Mouse (Mus musculus) C2C12 (cell line): ENCODE data around the gene Ccdc12. TPM values are rescaled to one million over a fixed set of nuclear protein-coding genes. Genes with fewer than 3 reads are reported as not detected.

Experiments
- H3K27me3 ChIP-seq: one replicate; pipeline ENCODE4 v1.6.1; 2011; ENCODE audit not compliant: control insufficient read depth, insufficient read depth, insufficient read length
- H3K36me3 ChIP-seq: one replicate; pipeline ENCODE4 v1.6.1; 2011; ENCODE audit not compliant: control insufficient read depth, insufficient read depth
- H3K4me3 ChIP-seq: one replicate; pipeline ENCODE4 v1.5.1; 2011; ENCODE audit warnings: mild to moderate bottlenecking, control low read depth; ENCODE audit not compliant: poor library complexity, insufficient read depth, severe bottlenecking
- H3K79me2 ChIP-seq: one replicate; pipeline ENCODE4 v1.6.1; 2011; ENCODE audit not compliant: control insufficient read depth, insufficient read depth
- H3K79me3 ChIP-seq: one replicate; pipeline ENCODE4 v1.6.1; 2011; ENCODE audit warnings: low read depth, control low read depth
- H3ac ChIP-seq: one replicate; pipeline ENCODE3; 2011; ENCODE audit warnings: low read depth; ENCODE audit not compliant: control insufficient read depth, insufficient read length
- CEBPB ChIP-seq: IDR thresholded peaks from one replicate; pipeline ENCODE4 v1.6.1; 2011; ENCODE audit warnings: low read depth, mild to moderate bottlenecking, control low read depth, moderate library complexity
- CTCF ChIP-seq: IDR thresholded peaks from one replicate; pipeline ENCODE4 v1.5.1; 2011; ENCODE audit not compliant: control insufficient read depth, insufficient read depth, insufficient read length
- FOSL1 ChIP-seq: IDR thresholded peaks from one replicate; pipeline ENCODE4 v1.8.0; 2011; ENCODE audit warnings: mild to moderate bottlenecking, low read length; ENCODE audit not compliant: poor library complexity, insufficient read depth, severe bottlenecking
- MAX ChIP-seq: IDR thresholded peaks from one replicate; pipeline ENCODE4 v1.6.1; 2011; ENCODE audit warnings: mild to moderate bottlenecking, control low read depth
- MYOD1 ChIP-seq: IDR thresholded peaks from one replicate; pipeline ENCODE4 v1.6.1; 2011; ENCODE audit warnings: low read depth; ENCODE audit not compliant: control insufficient read depth, insufficient read length
- MYOG ChIP-seq: IDR thresholded peaks from one replicate; pipeline ENCODE4 v1.6.1; 2011; ENCODE audit not compliant: control insufficient read depth, insufficient read length; ENCODE audit errors: extremely low read depth
- USF1 ChIP-seq: IDR thresholded peaks from one replicate; pipeline ENCODE4 v1.6.1; 2011; ENCODE audit warnings: low read depth, mild to moderate bottlenecking, control low read depth, moderate library complexity
- polyA plus RNA-seq: library from polyadenylated mRNA; unstranded; fragments of >200 nt; fragmentation: generic; extraction: Trizol; gene quantifications from one replicate; pipeline ENCODE4 v1.2.1, GENCODE M21; 2012; ENCODE audit warnings: missing spikeins

Ccdc12 gene
- polyA plus RNA-seq, 1 experiment, result 86.7 TPM

DNA sequence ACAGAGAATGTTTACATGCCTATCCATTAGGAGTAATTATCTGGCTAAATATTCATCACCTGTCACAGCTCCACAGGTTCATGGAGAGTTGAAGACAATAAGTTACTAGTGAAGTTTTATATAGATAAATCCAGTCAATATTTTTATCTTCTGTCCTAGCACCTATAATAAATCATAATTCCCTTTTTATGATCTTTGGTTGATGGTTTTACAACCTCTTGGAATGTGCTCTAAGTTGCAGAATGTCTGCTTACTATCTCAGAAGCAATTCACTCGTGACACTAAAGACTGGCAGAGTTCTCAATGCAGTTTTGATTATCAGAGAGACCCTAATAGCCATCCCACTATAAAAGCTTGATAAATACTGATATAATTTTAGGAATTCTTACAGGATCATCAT lies 57.1 kb downstream of the Ccdc12 start:
- TF ChIP-seq MYOD1, result no peak
- TF ChIP-seq CEBPB, result no peak

DNA sequence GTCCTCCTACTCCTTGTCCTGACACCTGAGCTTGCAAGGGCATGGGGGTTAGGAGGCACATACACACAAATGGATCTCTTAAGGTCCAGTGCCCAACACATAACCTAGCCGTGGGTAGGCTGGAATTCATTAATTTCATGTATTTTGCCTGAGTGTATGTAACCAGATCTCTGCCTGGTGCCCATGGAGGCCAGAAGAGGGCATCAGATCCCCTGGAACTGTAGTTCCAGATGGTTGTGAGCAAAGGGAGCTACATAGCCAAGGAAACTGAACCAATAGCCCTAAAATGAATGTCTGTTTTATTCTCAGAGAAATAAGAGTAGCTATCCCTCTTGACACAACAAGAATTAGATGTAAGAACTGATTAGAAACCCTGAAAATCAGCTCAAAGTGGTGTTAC lies 59.1 kb downstream of the Ccdc12 start:
- H3K27me3 ChIP-seq, result no peaks in the 10 kb centered on the region
- peaks cover 13% of the 10 kb centered on the region for H3K36me3 ChIP-seq
- no peak for TF ChIP-seq CTCF
- TF ChIP-seq USF1, result no peak
- TF ChIP-seq MYOD1, result no peak
- no peak for TF ChIP-seq MAX
- TF ChIP-seq FOSL1, result no peak
- no peak overlapping the region for H3ac ChIP-seq
- no peaks in the 10 kb centered on the region for H3K79me3 ChIP-seq
- no peaks in the 10 kb centered on the region for H3K79me2 ChIP-seq
- no peak overlapping the region for H3K4me3 ChIP-seq

More for the DNA sequence above, 57.1 kb downstream of the Ccdc12 start:
- Histone ChIP-seq H3K27me3 (no peaks in the 10 kb centered on the region), H3K79me3 (no peaks in the 10 kb centered on the region), H3K79me2 (no peaks in the 10 kb centered on the region), H3K36me3 (peaks cover 13% of the 10 kb centered on the region), H3K4me3 (no peak overlapping the region), H3ac (no peak overlapping the region)

DNA sequence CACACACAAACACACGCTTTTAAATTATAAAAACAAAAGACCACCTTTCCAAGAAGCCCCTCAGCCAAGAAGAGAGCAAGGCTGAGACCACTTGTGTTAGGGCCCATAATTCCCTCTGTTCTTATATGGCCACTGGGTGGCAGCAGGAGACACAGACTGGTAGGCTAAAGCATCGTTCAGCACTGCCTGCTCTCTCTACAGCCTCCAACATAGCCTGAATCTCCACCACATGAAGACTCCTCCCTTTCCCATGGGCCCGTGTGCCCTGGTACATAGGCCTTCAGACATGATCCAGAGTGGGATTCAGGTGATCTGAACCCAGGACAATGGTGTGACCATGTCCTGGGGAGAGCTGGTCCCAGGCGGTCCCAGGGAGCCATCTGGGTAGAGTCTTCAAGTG lies 60.5 kb downstream of the Ccdc12 start:
- H3K36me3 ChIP-seq, result peaks cover 13% of the 10 kb centered on the region
- peak; percentile 71 for TF ChIP-seq CTCF
- TF ChIP-seq MAX, result no peak
- no peaks in the 10 kb centered on the region for H3K27me3 ChIP-seq
- H3K4me3 ChIP-seq, result no peak overlapping the region
- H3ac ChIP-seq, result no peak overlapping the region
- H3K79me3 ChIP-seq, result no peaks in the 10 kb centered on the region
- H3K79me2 ChIP-seq, result no peaks in the 10 kb centered on the region

DNA sequence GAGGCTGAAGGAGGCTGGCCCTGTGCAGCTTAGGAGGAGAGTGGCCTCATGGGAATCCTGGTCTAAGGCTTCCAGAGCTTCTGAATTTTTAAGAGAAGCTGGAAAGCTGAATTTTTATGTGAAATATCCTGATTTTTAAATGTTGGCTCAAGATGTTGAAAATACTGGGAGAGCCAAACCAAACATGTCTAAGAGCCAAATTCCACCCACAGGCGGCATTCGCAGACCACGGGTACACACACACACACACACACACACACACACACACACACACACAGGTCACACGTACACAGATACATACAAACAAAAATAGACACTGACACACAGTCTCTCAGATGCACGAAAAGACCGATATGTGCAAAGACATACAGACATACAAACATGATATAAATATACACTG lies 61.8 kb downstream of the Ccdc12 start:
- H3K4me3 ChIP-seq, result no peak overlapping the region
- H3ac ChIP-seq, result no peak overlapping the region
- no peaks in the 10 kb centered on the region for H3K79me2 ChIP-seq
- no peaks in the 10 kb centered on the region for H3K27me3 ChIP-seq
- no peaks in the 10 kb centered on the region for H3K79me3 ChIP-seq
- TF ChIP-seq MYOD1 (no peak), MAX (no peak), FOSL1 (no peak)
- H3K36me3 ChIP-seq, result peaks cover 7% of the 10 kb centered on the region

DNA sequence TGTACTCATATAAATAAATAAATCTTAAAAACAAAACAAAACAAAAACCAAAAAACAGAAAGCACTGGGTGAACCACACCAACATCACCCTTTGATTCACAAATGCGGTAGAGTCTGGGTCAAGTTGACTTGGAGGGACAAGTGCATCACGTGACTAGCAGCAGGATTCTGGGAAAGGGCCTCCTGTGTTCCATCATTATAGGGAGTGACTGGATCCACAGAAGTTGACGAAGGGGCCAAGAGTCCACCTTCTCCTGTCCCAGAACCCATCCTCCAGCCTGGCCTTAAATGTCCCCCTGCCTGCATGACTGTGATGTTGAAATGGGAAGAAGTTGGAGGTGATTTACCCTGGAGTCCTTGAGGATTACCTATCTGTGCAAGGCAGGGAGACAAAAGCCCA lies 62.5 kb downstream of the Ccdc12 start:
- Histone ChIP-seq H3ac (no peak overlapping the region), H3K79me2 (no peaks in the 10 kb centered on the region), H3K4me3 (no peak overlapping the region), H3K36me3 (peaks cover 7% of the 10 kb centered on the region), H3K27me3 (no peaks in the 10 kb centered on the region), H3K79me3 (no peaks in the 10 kb centered on the region)
- TF ChIP-seq CEBPB (no peak), USF1 (peak; percentile 25)

DNA sequence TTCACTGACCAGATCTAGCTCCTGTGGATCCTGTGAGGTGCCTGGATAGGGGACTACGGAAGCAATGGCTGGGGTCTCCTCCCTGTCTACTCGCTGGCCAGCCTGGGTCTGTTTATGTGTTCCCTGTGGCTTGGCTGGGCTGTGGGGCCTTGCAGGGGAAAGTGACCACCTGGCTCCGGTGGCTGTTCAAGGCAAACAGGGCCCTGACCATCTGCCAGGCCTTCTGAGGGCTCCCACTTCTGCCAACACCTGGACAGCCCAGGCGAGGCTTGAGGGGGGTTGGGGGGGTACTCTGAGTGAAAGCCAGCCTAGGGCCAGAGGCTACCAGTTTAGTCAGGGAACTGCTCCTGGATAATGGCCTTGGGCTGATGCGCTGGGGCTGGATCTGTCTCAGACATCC lies 63.7 kb downstream of the Ccdc12 start:
- peaks cover 4% of the 10 kb centered on the region for H3K36me3 ChIP-seq
- H3K79me2 ChIP-seq, result no peaks in the 10 kb centered on the region
- TF ChIP-seq MYOD1, result no peak
- TF ChIP-seq MYOG, result no peak
- TF ChIP-seq USF1, result no peak
- no peak for TF ChIP-seq CTCF
- TF ChIP-seq FOSL1, result no peak
- TF ChIP-seq CEBPB, result no peak
- TF ChIP-seq MAX, result no peak
- H3K79me3 ChIP-seq, result no peaks in the 10 kb centered on the region
- H3K4me3 ChIP-seq, result no peak overlapping the region
- no peaks in the 10 kb centered on the region for H3K27me3 ChIP-seq
- H3ac ChIP-seq, result no peak overlapping the region

DNA sequence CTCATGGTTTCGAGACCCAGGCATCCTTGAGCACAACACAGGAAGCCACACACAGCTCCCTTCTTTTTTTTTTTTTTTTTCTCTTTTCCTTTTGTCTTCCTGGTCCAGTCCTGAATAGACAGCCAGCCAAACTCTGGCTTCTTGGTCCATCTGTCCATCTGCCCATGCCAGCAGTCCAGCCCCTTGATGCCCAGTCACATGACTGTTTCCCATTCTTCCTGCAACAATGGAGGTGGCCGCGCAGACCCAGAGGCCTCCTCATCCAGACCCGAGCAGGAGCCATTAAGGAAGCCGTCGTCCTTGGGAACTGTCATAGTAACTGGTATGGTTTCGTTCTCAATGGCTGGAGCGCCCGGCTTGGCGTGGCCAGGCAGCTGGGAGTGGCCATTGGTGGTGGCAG lies 65.8 kb downstream of the Ccdc12 start:
- Histone ChIP-seq H3K4me3 (no peak overlapping the region), H3K27me3 (no peaks in the 10 kb centered on the region), H3K79me2 (no peaks in the 10 kb centered on the region), H3K36me3 (no peaks in the 10 kb centered on the region), H3ac (no peak overlapping the region), H3K79me3 (no peaks in the 10 kb centered on the region)
- TF ChIP-seq MYOD1, result no peak
- TF ChIP-seq USF1, result no peak
- TF ChIP-seq CEBPB, result no peak
- TF ChIP-seq FOSL1, result no peak
- TF ChIP-seq MAX, result no peak
- TF ChIP-seq CTCF, result no peak
- TF ChIP-seq MYOG, result no peak
